Mouse (Mus musculus) hindbrain, embryonic 11.5 days (tissue): ENCODE data around the gene Pakap. TPM values are rescaled to one million over a fixed set of nuclear protein-coding genes. Genes with fewer than 3 reads are reported as not detected.

ENCODE experiments used
- ATAC-seq: fragments of 200-750 bp; cut with Nextera tagmentation; 2 replicates; pipeline ENCODE4 v1.8.0; 2017; ENCODE audit warnings: mild to moderate bottlenecking, moderate TSS enrichment, moderate library complexity; ENCODE audit not compliant: low FRiP score
- DNase-seq: peaks from one replicate; pipeline ENCODE4 v3.0.0-alpha.2; 2015; ENCODE audit warnings: low spot score
- H3K27ac ChIP-seq: fragments of 300-500 bp; sonication (generic); 2 replicates; pipeline ENCODE4 v1.5.1; 2014; ENCODE audit warnings: mild to moderate bottlenecking, low read depth, low read length
- H3K27me3 ChIP-seq: fragments of 300-500 bp; sonication (generic); 2 replicates; pipeline ENCODE4 v1.6.1; 2014; ENCODE audit warnings: mild to moderate bottlenecking, low read length, moderate library complexity, mixed read lengths; ENCODE audit not compliant: control insufficient read depth, insufficient read depth
- H3K36me3 ChIP-seq: fragments of 300-500 bp; sonication (generic); 2 replicates; pipeline ENCODE4 v1.6.1; 2014; ENCODE audit warnings: mild to moderate bottlenecking, low read length, moderate library complexity, mixed read lengths; ENCODE audit not compliant: control insufficient read depth, insufficient read depth
- H3K4me1 ChIP-seq: fragments of 300-500 bp; sonication (generic); replicated peaks from 2 replicates; pipeline ENCODE4 v1.6.1; 2014; ENCODE audit warnings: low read length, mixed read lengths; ENCODE audit not compliant: control insufficient read depth, insufficient read depth
- H3K4me2 ChIP-seq: fragments of 300-500 bp; sonication (generic); replicated peaks from 2 replicates; pipeline ENCODE4 v1.6.1; 2014; ENCODE audit warnings: mild to moderate bottlenecking, low read depth, low read length
- H3K4me3 ChIP-seq: fragments of 300-500 bp; sonication (generic); 2 replicates; pipeline ENCODE4 v1.5.1; 2014; ENCODE audit warnings: low read depth, low read length
- H3K9ac ChIP-seq: fragments of 300-500 bp; sonication (generic); 2 replicates; pipeline ENCODE4 v1.6.1; 2014; ENCODE audit warnings: low read depth, low read length
- H3K9me3 ChIP-seq: fragments of 300-500 bp; sonication (generic); 2 replicates; pipeline ENCODE4 v1.6.1; 2016; ENCODE audit warnings: low read length; ENCODE audit not compliant: control insufficient read depth
- WGBS: fragments of 180-500 bp; shearing (Covaris S2); extraction: QIAGEN DNeasy Blood & Tissue Kit; methylation state at CpG from one replicate; pipeline ENCODE4 v1.1.7; 2014; 5-methylcytosine and 5-hydroxymethylcytosine counted together
- polyA plus RNA-seq: library from polyadenylated mRNA; unstranded; fragments of >200 nt; fragmentation: Nextera tagmentation; extraction: Ambion mirVana; gene quantifications from 2 replicates; pipeline ENCODE4 v1.2.1, GENCODE M21; 2014

Gene Pakap
- polyA plus RNA-seq, 1 experiment from 2014 or later = 24.7 TPM

GRCm38 (mm10) chr4:57846381-57846990 lies 278.5 kb downstream of the Pakap start:
- DNase-seq (peak; percentile 53), ATAC-seq (no peak)
- peak overlapping the region; percentile 36 for H3K4me2 ChIP-seq
- peak overlapping the region; percentile 46 for H3K9ac ChIP-seq
- H3K4me3 ChIP-seq = peak overlapping the region; percentile 31
- no peaks in the 10 kb centered on the region for H3K9me3 ChIP-seq
- H3K36me3 ChIP-seq = no peaks in the 10 kb centered on the region
- H3K27ac ChIP-seq = peak overlapping the region; percentile 82
- WGBS = 41% methylated on average over 12 of the region's 12 CpGs
- peaks cover 4% of the 10 kb centered on the region for H3K4me1 ChIP-seq
- H3K27me3 ChIP-seq = no peaks in the 10 kb centered on the region

DNA sequence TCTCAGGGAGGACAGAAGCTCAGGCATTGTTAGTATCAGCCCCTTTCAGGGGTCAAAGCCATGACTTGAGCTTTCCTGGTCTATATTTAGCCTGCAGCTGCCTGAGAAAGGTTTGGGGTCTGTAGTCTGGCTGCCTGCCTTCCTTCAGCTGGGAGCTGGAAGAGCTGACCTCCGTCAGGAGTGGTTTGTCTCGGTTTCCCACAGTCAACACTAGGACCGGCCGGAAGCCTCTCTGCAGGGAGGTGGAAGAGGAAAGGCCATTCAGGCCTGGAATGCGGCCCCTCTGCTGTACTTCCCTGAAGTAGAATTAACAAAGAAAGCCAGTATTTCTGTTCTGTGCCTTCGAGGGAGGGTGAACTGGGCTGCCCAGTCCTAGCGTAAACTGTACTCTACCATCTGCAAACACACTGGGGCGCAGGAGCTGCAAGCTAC lies 279.0 kb downstream of the Pakap start:
- no peak for ATAC-seq
- H3K27ac ChIP-seq = peak overlapping the region; percentile 82
- H3K9me3 ChIP-seq = no peaks in the 10 kb centered on the region
- H3K9ac ChIP-seq = no peak overlapping the region
- no peaks in the 10 kb centered on the region for H3K27me3 ChIP-seq
- peak; percentile 54 for DNase-seq
- H3K36me3 ChIP-seq = no peaks in the 10 kb centered on the region
- peaks cover 4% of the 10 kb centered on the region for H3K4me1 ChIP-seq
- H3K4me2 ChIP-seq = peak overlapping the region; percentile 36
- H3K4me3 ChIP-seq = no peak overlapping the region
- 14% methylated on average over 8 of the region's 8 CpGs for WGBS

DNA sequence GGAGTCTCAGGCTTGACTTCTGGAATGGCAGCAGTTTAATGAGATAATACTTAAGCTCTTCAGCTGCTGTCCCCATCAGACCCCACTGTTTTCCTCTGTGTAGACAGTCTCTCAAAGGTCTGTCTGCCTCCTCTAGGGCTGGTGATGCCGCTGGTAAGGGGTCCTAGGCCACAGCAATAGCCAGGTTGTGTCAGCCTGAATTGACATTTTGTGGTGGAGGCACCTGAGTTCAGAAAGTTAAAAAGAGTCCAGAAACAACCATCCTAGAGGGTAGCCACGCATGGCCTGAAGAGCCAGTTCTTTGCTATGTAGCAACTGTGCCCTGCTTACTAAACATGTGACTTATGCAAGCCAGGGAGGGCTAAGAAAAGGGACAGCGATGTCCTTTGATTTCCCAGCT lies 279.7 kb downstream of the Pakap start:
- peaks cover 4% of the 10 kb centered on the region for H3K4me1 ChIP-seq
- H3K4me2 ChIP-seq = no peak overlapping the region
- H3K36me3 ChIP-seq = no peaks in the 10 kb centered on the region
- DNase-seq (no peak), ATAC-seq (no peak)
- H3K27me3 ChIP-seq = no peaks in the 10 kb centered on the region
- 84% methylated on average over 3 of the region's 3 CpGs for WGBS
- H3K9ac ChIP-seq = no peak overlapping the region
- no peak overlapping the region for H3K4me3 ChIP-seq
- no peaks in the 10 kb centered on the region for H3K9me3 ChIP-seq
- no peak overlapping the region; the same call in 1 of the 2 replicates for H3K27ac ChIP-seq

DNA sequence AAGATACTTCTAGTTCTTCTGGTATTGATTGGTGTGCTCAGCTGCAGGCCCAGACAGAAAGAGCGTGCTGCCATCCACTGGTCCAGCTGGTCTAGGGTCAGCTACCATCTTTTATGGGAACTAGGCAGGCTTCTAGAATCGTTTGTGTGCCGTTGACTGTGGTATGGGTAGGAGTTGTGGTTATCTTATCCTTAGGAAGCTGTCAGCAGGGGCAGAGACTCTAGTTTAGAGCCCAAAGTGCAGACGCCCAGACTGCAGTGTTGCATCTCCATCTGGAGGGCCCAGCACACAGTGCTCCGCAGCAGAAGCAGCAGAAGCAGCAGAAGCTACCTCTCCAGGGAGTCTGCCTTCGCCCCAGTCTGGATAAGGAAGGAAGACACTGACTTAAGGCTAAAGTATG lies 281.5 kb downstream of the Pakap start:
- no peak overlapping the region for H3K4me3 ChIP-seq
- H3K36me3 ChIP-seq = no peaks in the 10 kb centered on the region
- peaks cover 4% of the 10 kb centered on the region for H3K4me1 ChIP-seq
- H3K27me3 ChIP-seq = no peaks in the 10 kb centered on the region
- H3K27ac ChIP-seq = no peak overlapping the region
- WGBS = 83% methylated on average over 6 of the region's 6 CpGs
- no peak for DNase-seq
- no peak for ATAC-seq
- H3K4me2 ChIP-seq = no peak overlapping the region
- H3K9ac ChIP-seq = no peak overlapping the region
- no peaks in the 10 kb centered on the region for H3K9me3 ChIP-seq

GRCm38 (mm10) chr4:57851731-57852130 lies 283.8 kb downstream of the Pakap start:
- Histone ChIP-seq H3K4me2 (no peak overlapping the region), H3K27me3 (no peaks in the 10 kb centered on the region), H3K27ac (no peak overlapping the region), H3K9me3 (no peaks in the 10 kb centered on the region), H3K4me1 (no peaks in the 10 kb centered on the region; the same call in 1 of the 2 replicates), H3K4me3 (no peak overlapping the region), H3K9ac (no peak overlapping the region), H3K36me3 (peaks cover 14% of the 10 kb centered on the region; the same call in 1 of the 2 replicates)
- no peak for DNase-seq
- no peak for ATAC-seq
- 95% methylated on average over 1 of the region's 1 CpGs for WGBS

- Histone ChIP-seq H3K27me3 (no peaks in the 10 kb centered on the region), H3K36me3 (peaks cover 18% of the 10 kb centered on the region; the same call in 1 of the 2 replicates), H3K9me3 (no peaks in the 10 kb centered on the region), H3K9ac (no peak overlapping the region), H3K27ac (no peak overlapping the region), H3K4me1 (no peaks in the 10 kb centered on the region), H3K4me3 (no peak overlapping the region), H3K4me2 (no peak overlapping the region)
- WGBS = 42% methylated on average over 9 of the region's 9 CpGs
- ATAC-seq = no peak
- no peak for DNase-seq
These were observed 284.6 kb downstream of the Pakap start for GRCm38 (mm10) chr4:57852461-57853040.

- 90% methylated on average over 6 of the region's 6 CpGs for WGBS
- ATAC-seq = no peak
- H3K36me3 ChIP-seq = peaks cover 18% of the 10 kb centered on the region; the same call in 1 of the 2 replicates
These were observed 286.2 kb downstream of the Pakap start for GRCm38 (mm10) chr4:57854181-57854580.

GRCm38 (mm10) chr4:57855281-57855941 lies 287.4 kb downstream of the Pakap start:
- no peaks in the 10 kb centered on the region for H3K9me3 ChIP-seq
- H3K9ac ChIP-seq = no peak overlapping the region
- H3K4me3 ChIP-seq = no peak overlapping the region
- DNase-seq (no peak), ATAC-seq (no peak)
- peaks cover 18% of the 10 kb centered on the region; the same call in 1 of the 2 replicates for H3K36me3 ChIP-seq
- H3K27me3 ChIP-seq = no peaks in the 10 kb centered on the region
- H3K27ac ChIP-seq = no peak overlapping the region
- WGBS = 88% methylated on average over 18 of the region's 18 CpGs
- no peaks in the 10 kb centered on the region for H3K4me1 ChIP-seq
- H3K4me2 ChIP-seq = no peak overlapping the region

More at GRCm38 (mm10) chr4:57854181-57854580, 286.2 kb downstream of the Pakap start:
- H3K4me1 ChIP-seq = no peaks in the 10 kb centered on the region
- H3K9ac ChIP-seq = no peak overlapping the region
- no peaks in the 10 kb centered on the region for H3K9me3 ChIP-seq
- H3K4me3 ChIP-seq = no peak overlapping the region
- H3K4me2 ChIP-seq = no peak overlapping the region
- no peaks in the 10 kb centered on the region for H3K27me3 ChIP-seq
- H3K27ac ChIP-seq = no peak overlapping the region
- no peak for DNase-seq
